Mouse (Mus musculus): Measurements from ENCODE around the gene Brsk2. TPM values are rescaled to one million over a fixed set of nuclear protein-coding genes. Genes with fewer than 3 reads are reported as not detected.

Gene Brsk2
- polyA plus RNA-seq, 1 experiment from 2014 or later = 22.5 TPM

DNA sequence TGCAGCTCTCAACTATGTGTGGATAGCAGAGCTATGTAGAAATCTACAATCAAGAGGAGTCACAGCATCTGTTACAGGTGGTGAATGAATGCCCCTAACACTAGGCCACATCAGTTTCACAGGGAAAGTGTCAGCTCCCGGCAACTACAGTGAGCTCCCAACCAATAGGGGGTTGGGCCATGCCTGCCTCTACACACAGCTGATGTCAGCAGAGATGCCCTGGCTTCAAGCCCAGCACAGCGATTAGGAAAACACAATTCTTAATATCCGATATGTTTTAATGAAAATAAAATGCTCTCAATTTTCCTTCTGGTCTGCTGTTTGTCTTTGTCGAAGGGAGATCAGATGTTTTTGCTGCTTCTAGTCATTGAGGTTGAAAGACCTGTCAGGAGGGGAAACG lies 6.1 kb upstream of the Brsk2 start:
- H3K9ac ChIP-seq = no peak overlapping the region
- 58% methylated on average over 5 of the region's 5 CpGs for WGBS
- H3K4me2 ChIP-seq = no peak overlapping the region
- H3K4me3 ChIP-seq = no peak overlapping the region
- peak overlapping the region; percentile 66; the same call in 1 of the 2 replicates for H3K27ac ChIP-seq
- no peak for ATAC-seq (ENCODE audit: low FRiP score)
- no peaks in the 10 kb centered on the region for H3K9me3 ChIP-seq
- H3K36me3 ChIP-seq = no peaks in the 10 kb centered on the region
- H3K27me3 ChIP-seq = peaks cover 5% of the 10 kb centered on the region; the same call in 1 of the 2 replicates
- H3K4me1 ChIP-seq (replicated peaks) = peaks cover 51% of the 10 kb centered on the region

DNA sequence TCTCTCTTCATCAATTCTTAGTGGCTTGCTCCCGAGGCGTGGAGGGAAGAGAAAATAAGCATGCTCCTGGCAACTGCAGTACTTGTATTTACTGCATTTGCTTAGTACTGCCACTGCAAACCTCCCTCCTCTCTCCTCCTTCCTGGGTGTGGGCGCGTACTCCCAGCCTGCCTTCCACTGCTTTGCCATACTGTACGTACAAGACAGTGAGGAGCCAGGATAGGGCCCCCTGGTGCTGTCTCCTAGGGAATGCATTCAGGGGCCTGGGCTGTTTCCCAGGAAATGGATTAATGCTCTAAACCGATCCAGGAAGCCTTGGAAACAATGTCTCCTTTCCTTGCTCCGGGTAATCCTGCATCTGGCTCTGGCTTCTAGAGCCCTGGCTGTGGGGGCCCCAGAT lies 3.6 kb upstream of the Brsk2 start:
- 8% methylated on average over 7 of the region's 7 CpGs for WGBS
- H3K4me2 ChIP-seq = peak overlapping the region; percentile 38
- peaks cover 58% of the 10 kb centered on the region for H3K4me1 ChIP-seq (replicated peaks)
- peak overlapping the region; percentile 15 for H3K4me3 ChIP-seq
- peaks cover 5% of the 10 kb centered on the region; the same call in 1 of the 2 replicates for H3K27me3 ChIP-seq
- no peaks in the 10 kb centered on the region for H3K36me3 ChIP-seq
- peak overlapping the region; percentile 82 for H3K27ac ChIP-seq
- no peak for ATAC-seq (ENCODE audit: low FRiP score)
- no peaks in the 10 kb centered on the region for H3K9me3 ChIP-seq
- H3K9ac ChIP-seq = peak overlapping the region; percentile 59; the same call in 1 of the 2 replicates

DNA sequence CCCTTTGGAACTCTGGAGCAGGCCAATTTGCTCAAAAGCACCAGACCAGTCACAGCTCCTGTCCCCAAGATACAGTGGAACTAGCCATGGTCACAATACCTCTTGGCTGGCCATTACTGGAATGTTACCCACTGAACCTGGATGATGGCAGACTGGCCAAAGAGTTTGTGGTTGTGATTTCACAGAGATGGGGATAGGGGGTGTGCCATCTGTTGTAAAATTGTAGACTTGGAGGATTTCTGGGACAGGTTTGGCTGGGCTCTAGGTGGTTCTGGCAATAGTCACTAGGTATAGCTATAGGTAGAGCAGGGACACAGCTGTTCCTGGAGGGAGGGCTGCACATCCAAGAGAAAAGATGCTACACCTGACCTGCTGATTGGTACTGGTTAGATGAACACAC lies 2.0 kb upstream of the Brsk2 start:
- ATAC-seq (ENCODE audit: low FRiP score) = no peak
- peaks cover 74% of the 10 kb centered on the region for H3K4me1 ChIP-seq (replicated peaks)

DNA sequence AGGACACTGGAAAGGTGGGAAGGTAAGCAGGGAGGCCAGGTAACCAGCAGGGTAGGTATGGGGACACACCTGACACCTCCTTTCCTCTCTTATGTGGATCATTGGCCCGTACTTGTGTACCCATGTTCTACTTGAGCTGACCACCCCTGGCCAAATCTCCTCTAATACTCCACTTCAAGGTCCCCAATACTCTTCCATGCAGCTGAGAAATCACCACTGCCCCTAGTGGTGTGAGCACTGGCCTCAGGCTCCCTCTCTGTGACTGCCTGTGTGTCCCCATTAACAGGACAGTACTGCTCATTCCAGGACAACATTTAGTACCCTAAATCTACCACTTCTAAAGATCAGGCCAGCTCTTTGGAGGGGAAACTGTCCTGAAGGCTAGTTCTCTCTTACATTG lies 1.5 kb upstream of the Brsk2 start:
- ATAC-seq (ENCODE audit: low FRiP score) = no peak
- Histone ChIP-seq H3K9ac (peak overlapping the region; percentile 100; the same call in 1 of the 2 replicates), H3K4me3 (no peak overlapping the region; the same call in 1 of the 2 replicates), H3K4me2 (peak overlapping the region; percentile 98), H3K36me3 (peaks cover 11% of the 10 kb centered on the region), H3K4me1 (replicated peaks) (peaks cover 77% of the 10 kb centered on the region), H3K27ac (peak overlapping the region; percentile 99), H3K27me3 (peaks cover 5% of the 10 kb centered on the region; the same call in 1 of the 2 replicates), H3K9me3 (no peaks in the 10 kb centered on the region)
- 88% methylated on average over 1 of the region's 1 CpGs for WGBS

More for the DNA sequence above, 2.0 kb upstream of the Brsk2 start:
- no peaks in the 10 kb centered on the region for H3K9me3 ChIP-seq
- H3K27me3 ChIP-seq = peaks cover 5% of the 10 kb centered on the region; the same call in 1 of the 2 replicates
- H3K9ac ChIP-seq = no peak overlapping the region
- H3K4me2 ChIP-seq = no peak overlapping the region
- H3K4me3 ChIP-seq = no peak overlapping the region
- peaks cover 7% of the 10 kb centered on the region for H3K36me3 ChIP-seq
- H3K27ac ChIP-seq = peak overlapping the region; percentile 99; the same call in 1 of the 2 replicates

DNA sequence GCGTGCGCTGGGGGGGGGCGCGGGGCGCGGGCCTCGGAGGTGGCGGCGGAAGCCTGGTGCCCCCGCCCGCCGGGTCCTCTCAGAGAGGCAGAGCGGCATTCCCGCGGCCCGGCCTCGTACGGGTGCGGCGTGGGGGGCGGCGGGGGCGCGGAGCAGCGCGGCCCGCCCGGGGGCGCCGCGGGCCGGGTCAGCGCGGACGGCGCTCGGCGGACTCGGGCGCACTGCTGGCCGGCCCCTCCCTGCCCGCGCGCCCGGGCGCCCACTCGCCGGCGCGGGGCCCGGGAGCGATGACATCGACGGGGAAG lies 200 bp downstream of the Brsk2 start:
- peak overlapping the region; percentile 98 for H3K4me2 ChIP-seq
- ATAC-seq (ENCODE audit: low FRiP score) = peak; percentile 41
- peaks cover 80% of the 10 kb centered on the region for H3K4me1 ChIP-seq (replicated peaks)
- peak overlapping the region; percentile 99 for H3K27ac ChIP-seq
- 0% methylated on average over 37 of the region's 54 CpGs for WGBS
- peaks cover 15% of the 10 kb centered on the region for H3K36me3 ChIP-seq
- H3K9me3 ChIP-seq = no peaks in the 10 kb centered on the region
- H3K4me3 ChIP-seq = peak overlapping the region; percentile 96
- H3K9ac ChIP-seq = peak overlapping the region; percentile 100
- peaks cover 5% of the 10 kb centered on the region; the same call in 1 of the 2 replicates for H3K27me3 ChIP-seq

DNA sequence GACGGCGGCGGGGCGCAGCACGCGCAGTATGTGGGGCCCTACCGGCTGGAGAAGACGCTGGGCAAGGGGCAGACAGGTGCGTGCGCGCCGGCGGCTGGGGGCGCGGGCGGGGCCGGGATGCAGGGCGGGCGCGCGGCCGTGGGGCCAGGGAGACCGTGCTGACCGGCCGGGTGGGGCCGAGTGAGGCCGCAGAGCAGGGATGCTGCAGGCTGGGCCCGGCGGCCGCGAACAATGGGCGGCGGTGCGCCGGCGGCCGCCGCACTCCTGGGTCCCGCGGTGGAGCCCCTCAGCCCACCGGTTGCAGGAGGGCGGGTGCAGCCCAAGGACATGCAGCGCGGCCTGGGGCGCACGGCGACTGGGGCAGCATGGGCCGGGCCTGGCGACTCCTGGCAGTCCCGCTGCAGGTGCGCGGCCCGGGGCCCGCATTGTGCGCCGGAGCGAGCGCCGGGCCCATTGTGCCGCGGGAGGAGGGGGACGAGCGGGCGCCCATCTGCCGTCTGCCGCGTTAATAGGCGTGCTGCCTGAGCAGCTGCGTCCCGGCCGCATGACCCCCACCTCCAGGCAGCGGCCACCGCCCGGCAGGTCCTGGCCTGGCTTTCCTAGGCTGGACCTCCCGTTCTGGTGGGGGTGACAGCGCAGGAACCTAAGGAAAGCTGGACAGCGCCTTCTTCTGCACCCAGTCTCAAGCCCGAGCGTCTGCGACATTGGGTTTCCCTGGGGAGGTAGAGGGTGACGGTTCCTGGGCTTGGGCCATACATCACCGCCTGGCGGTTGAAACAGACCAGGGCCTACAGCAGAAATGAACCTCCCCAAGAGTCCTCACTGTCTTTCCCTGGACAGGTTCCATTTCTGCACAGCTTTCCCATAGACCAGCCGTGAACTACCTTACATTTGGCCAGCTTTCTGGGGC lies 808 bp downstream of the Brsk2 start:
- peak overlapping the region; percentile 100 for H3K9ac ChIP-seq
- peak; percentile 30 for ATAC-seq (ENCODE audit: low FRiP score)
- peaks cover 15% of the 10 kb centered on the region for H3K36me3 ChIP-seq
- peak overlapping the region; percentile 99 for H3K27ac ChIP-seq
- H3K27me3 ChIP-seq = peaks cover 5% of the 10 kb centered on the region; the same call in 1 of the 2 replicates
- under 1% methylated on average over 72 of the region's 84 CpGs for WGBS
- no peaks in the 10 kb centered on the region for H3K9me3 ChIP-seq
- H3K4me1 ChIP-seq (replicated peaks) = peaks cover 80% of the 10 kb centered on the region
- peak overlapping the region; percentile 98 for H3K4me2 ChIP-seq
- peak overlapping the region; percentile 96 for H3K4me3 ChIP-seq

DNA sequence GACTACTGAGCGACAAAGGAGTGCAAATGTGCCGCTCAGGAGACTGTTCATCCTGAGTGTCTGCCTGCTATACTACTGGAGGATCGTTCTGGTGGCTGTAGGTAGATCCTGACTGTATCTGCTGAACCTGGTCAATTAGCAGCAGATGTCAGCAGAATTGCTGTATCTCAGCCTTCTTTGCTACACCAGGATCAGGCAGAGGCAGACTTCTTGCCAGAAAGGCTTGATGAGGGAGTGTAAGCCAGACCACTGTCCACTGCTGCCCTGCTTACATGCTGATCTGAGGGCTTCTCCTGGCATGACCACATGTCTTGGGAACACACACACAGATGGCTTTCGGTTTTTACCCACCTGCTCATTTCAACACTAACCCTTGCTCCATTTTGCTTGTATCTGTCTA lies 2.3 kb downstream of the Brsk2 start:
- Histone ChIP-seq H3K9me3 (no peaks in the 10 kb centered on the region), H3K4me3 (peak overlapping the region; percentile 96), H3K27me3 (peaks cover 5% of the 10 kb centered on the region; the same call in 1 of the 2 replicates), H3K27ac (peak overlapping the region; percentile 99; the same call in 1 of the 2 replicates), H3K9ac (peak overlapping the region; percentile 100), H3K36me3 (peaks cover 15% of the 10 kb centered on the region), H3K4me2 (peak overlapping the region; percentile 98), H3K4me1 (replicated peaks) (peaks cover 80% of the 10 kb centered on the region)
- 80% methylated on average over 4 of the region's 4 CpGs for WGBS
- ATAC-seq (ENCODE audit: low FRiP score) = no peak

DNA sequence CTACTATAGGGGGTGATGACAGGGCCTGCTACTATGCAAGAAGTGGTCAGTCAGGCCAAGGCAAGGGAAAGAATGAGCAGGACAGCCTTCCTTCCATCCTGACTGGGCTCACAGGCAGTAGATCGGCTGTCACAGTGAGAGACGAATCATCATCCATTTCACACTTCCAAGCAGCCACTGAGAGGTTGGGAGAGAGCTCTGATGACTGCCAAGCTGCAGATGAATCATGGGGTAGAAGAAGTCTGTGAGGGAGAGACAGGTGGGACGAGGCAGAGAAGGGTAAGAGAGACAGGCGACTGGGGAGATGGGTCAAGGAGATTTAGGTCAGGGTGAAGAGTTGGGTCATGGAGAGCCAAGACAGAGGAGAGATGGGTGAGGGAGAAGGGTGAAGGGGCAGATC lies 3.4 kb downstream of the Brsk2 start:
- peaks cover 15% of the 10 kb centered on the region for H3K36me3 ChIP-seq

DNA sequence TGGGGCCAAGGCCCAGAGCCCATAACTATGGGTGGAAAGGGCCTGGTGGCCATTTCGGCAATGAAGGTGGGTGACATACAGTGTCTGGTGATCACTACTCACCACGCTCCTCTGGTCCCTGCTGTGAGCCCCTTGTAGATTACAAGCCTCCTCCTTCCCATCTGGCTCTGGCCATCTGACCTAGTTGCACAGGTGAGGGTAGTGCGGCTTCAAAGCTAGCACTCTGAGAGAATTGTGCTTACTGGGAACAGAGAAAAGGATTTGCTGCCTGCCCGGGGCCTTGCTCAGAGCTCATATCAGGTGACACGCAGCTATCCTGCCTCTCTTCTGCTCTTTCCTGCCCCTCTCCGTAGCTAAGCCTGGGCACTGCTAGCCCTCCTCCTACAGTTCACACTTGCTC lies 4.1 kb downstream of the Brsk2 start:
- Histone ChIP-seq H3K9ac (peak overlapping the region; percentile 58; the same call in 1 of the 2 replicates), H3K9me3 (no peaks in the 10 kb centered on the region), H3K27me3 (no peaks in the 10 kb centered on the region), H3K4me3 (no peak overlapping the region), H3K36me3 (peaks cover 15% of the 10 kb centered on the region), H3K4me2 (peak overlapping the region; percentile 27; the same call in 1 of the 2 replicates), H3K27ac (0 out of 2 replicates have a peak overlapping the region, but pooled peaks have one; percentile 35), H3K4me1 (replicated peaks) (peaks cover 82% of the 10 kb centered on the region)
- WGBS = 80% methylated on average over 6 of the region's 6 CpGs
- ATAC-seq (ENCODE audit: low FRiP score) = no peak

More for the DNA sequence above, 3.4 kb downstream of the Brsk2 start:
- no peak overlapping the region for H3K27ac ChIP-seq
- H3K4me2 ChIP-seq = peak overlapping the region; percentile 98
- peak overlapping the region; percentile 46; the same call in 1 of the 2 replicates for H3K9ac ChIP-seq
- no peak for ATAC-seq (ENCODE audit: low FRiP score)
- 78% methylated on average over 4 of the region's 4 CpGs for WGBS
- peaks cover 5% of the 10 kb centered on the region; the same call in 1 of the 2 replicates for H3K27me3 ChIP-seq
- no peak overlapping the region for H3K4me3 ChIP-seq
- no peaks in the 10 kb centered on the region for H3K9me3 ChIP-seq
- H3K4me1 ChIP-seq (replicated peaks) = peaks cover 83% of the 10 kb centered on the region

DNA sequence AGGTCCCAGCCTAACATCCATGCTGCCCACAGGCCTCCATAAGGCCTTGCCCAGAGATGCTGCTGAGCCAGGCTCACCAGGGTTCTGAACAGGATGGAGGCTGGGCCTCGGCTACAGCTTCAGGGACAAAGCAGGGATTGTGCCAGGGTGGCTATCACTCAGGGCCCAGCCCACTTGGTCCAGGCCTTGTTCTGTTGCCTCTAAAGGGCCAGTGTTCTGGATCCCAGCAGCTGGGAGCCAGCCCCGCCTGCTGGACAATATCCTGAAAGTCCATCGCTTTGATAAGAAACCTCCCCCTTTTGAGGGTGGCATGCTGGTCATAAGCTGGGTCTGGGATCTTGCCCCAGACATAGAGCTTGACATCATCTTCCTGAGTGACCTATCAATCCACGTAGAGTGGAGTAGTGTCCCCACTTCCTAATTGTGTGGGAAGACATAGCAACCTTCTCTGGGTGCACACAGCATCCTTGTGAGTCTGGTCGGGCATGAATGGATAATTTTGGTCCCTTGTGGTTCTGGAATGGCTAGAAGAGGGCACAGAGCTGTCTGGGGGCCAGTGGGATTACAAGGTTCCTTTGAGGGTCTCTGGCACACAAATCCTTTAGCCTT lies 6.1 kb downstream of the Brsk2 start:
- peak overlapping the region; percentile 13 for H3K4me2 ChIP-seq

DNA sequence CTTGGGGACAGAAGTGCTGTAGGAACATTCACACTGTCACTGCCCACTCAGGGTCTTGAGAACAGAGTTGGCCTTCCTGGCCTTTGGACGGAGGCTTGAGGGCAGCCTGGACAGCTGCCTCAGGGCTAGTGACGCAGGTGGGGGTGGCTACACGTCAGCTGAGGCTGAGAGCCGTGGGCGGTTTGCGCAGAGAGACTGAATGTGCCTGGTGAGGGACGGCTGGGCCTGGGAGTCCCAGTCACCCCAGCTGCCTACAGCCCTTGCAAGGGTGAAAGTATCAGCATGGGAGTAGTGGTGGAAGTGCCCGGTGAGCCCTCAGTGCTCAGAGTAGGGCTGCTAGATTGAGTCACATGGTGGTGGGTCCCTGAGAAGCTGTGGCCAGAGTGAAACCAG lies 6.6 kb downstream of the Brsk2 start:
- 58% methylated on average over 8 of the region's 8 CpGs for WGBS
- H3K4me1 ChIP-seq (replicated peaks) = peaks cover 99% of the 10 kb centered on the region
- H3K36me3 ChIP-seq = peaks cover 15% of the 10 kb centered on the region
- H3K9ac ChIP-seq = no peak overlapping the region
- H3K4me3 ChIP-seq = no peak overlapping the region
- no peak overlapping the region; the same call in 1 of the 2 replicates for H3K4me2 ChIP-seq
- no peaks in the 10 kb centered on the region for H3K9me3 ChIP-seq
- no peaks in the 10 kb centered on the region for H3K27me3 ChIP-seq
- ATAC-seq (ENCODE audit: low FRiP score) = no peak
- H3K27ac ChIP-seq = no peak overlapping the region

More for the DNA sequence above, 6.1 kb downstream of the Brsk2 start:
- no peak for ATAC-seq (ENCODE audit: low FRiP score)
- WGBS = 76% methylated on average over 5 of the region's 5 CpGs
- Histone ChIP-seq H3K4me1 (replicated peaks) (peaks cover 98% of the 10 kb centered on the region), H3K9me3 (no peaks in the 10 kb centered on the region), H3K27ac (0 out of 2 replicates have a peak overlapping the region, but pooled peaks have one; percentile 55), H3K27me3 (no peaks in the 10 kb centered on the region), H3K36me3 (peaks cover 15% of the 10 kb centered on the region), H3K4me3 (no peak overlapping the region), H3K9ac (peak overlapping the region; percentile 60)

DNA sequence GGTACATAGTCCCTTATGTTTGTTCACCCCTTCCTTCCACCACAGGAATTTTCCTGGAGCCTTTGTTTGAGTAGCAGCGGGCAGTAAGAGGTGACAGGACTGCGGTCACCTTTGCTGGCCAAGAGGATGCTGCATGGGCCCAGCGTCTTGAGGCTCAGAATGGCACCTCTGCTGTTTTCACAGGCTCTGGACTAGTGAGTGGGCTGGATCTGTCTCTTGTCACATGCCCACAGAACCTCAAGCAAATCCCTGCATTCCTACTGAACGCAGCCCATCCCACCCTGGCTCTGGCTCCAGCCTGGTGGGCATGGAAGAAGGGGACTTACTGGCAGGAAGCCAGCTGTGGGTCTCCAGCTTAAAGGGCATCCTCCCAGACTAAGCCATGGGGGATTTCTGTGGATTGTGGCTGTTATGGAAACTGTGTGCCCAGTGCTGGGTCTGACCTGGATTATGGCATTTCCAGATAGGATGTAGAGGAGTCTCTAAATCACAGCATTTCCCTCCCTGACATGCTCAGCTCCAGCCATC lies 8.0 kb downstream of the Brsk2 start:
- H3K36me3 ChIP-seq = peaks cover 7% of the 10 kb centered on the region; the same call in 1 of the 2 replicates
- no peak overlapping the region for H3K4me2 ChIP-seq
- 0 out of 2 replicates have a peak overlapping the region, but pooled peaks have one; percentile 18 for H3K27ac ChIP-seq
- H3K27me3 ChIP-seq = no peaks in the 10 kb centered on the region
- peak overlapping the region; percentile 35; the same call in 1 of the 2 replicates for H3K9ac ChIP-seq
- H3K4me1 ChIP-seq (replicated peaks) = peaks cover 99% of the 10 kb centered on the region
- no peak overlapping the region for H3K4me3 ChIP-seq
- ATAC-seq (ENCODE audit: low FRiP score) = peak; percentile 5; the same call in 1 of the 2 replicates
- 77% methylated on average over 4 of the region's 4 CpGs for WGBS
- no peaks in the 10 kb centered on the region for H3K9me3 ChIP-seq
